Mouse (Mus musculus) hindbrain, embryonic 16.5 days (tissue): Measurements from ENCODE around the gene Kif1a. TPM values are rescaled to one million over a fixed set of nuclear protein-coding genes. Genes with fewer than 3 reads are reported as not detected.
"Not testable (repeated sequence)": the region's sequence is repeated elsewhere in the genome, so short reads cannot be mapped to it uniquely, and the experiment has no call there.

Source experiments
- ATAC-seq: fragments of 200-750 bp; cut with Nextera tagmentation; 2 replicates; pipeline ENCODE4 v1.8.0; 2017; ENCODE audit warnings: moderate TSS enrichment, moderate library complexity
- H3K27ac ChIP-seq: fragments of 300-500 bp; sonication (generic); 2 replicates; pipeline ENCODE4 v1.5.1; 2014; ENCODE audit warnings: low read depth, mild to moderate bottlenecking, control low read depth, low read length, moderate library complexity
- H3K27me3 ChIP-seq: fragments of 300-500 bp; sonication (generic); replicated peaks from 2 replicates; pipeline ENCODE4 v1.6.1; 2014; ENCODE audit warnings: low read length; ENCODE audit not compliant: control insufficient read depth, insufficient read depth
- H3K36me3 ChIP-seq: fragments of 300-500 bp; sonication (generic); 2 replicates; pipeline ENCODE4 v1.6.1; 2014; ENCODE audit warnings: mild to moderate bottlenecking, low read length, moderate library complexity, mixed read lengths; ENCODE audit not compliant: control insufficient read depth, insufficient read depth
- H3K4me1 ChIP-seq: fragments of 300-500 bp; sonication (generic); 2 replicates; pipeline ENCODE4 v1.6.1; 2014; ENCODE audit warnings: low read depth, low read length; ENCODE audit not compliant: control insufficient read depth, insufficient read depth
- H3K4me2 ChIP-seq: fragments of 300-500 bp; sonication (generic); 2 replicates; pipeline ENCODE4 v1.6.1; 2014; ENCODE audit warnings: mild to moderate bottlenecking, low read length, control low read depth, moderate library complexity
- H3K4me3 ChIP-seq: fragments of 300-500 bp; sonication (generic); 2 replicates; pipeline ENCODE4 v1.5.1; 2014; ENCODE audit warnings: mild to moderate bottlenecking, low read length, control low read depth, moderate library complexity
- H3K9ac ChIP-seq: fragments of 300-500 bp; sonication (generic); 2 replicates; pipeline ENCODE4 v1.6.1; 2014; ENCODE audit warnings: low read depth, mild to moderate bottlenecking, control low read depth, low read length, moderate library complexity
- H3K9me3 ChIP-seq: fragments of 300-500 bp; sonication (generic); 2 replicates; pipeline ENCODE4 v1.6.1; 2014; ENCODE audit warnings: mild to moderate bottlenecking, low read length, moderate library complexity; ENCODE audit not compliant: control insufficient read depth
- WGBS: fragments of 180-500 bp; shearing (Covaris S2); extraction: QIAGEN DNeasy Blood & Tissue Kit; methylation state at CpG from one replicate; pipeline ENCODE4 v1.1.7; 2014; 5-methylcytosine and 5-hydroxymethylcytosine counted together
- polyA plus RNA-seq: library from polyadenylated mRNA; unstranded; fragments of >200 nt; fragmentation: Nextera tagmentation; extraction: Ambion mirVana; gene quantifications from 2 replicates; pipeline ENCODE4 v1.2.1, GENCODE M21; 2015

The Kif1a gene
- polyA plus RNA-seq, 1 experiment from 2014 or later, result 573 TPM

- Histone ChIP-seq H3K27ac (no peak overlapping the region), H3K9me3 (no peaks in the 10 kb centered on the region), H3K4me1 (no peaks in the 10 kb centered on the region), H3K27me3 (no peaks in the 10 kb centered on the region), H3K4me2 (no peak overlapping the region), H3K36me3 (no peaks in the 10 kb centered on the region), H3K9ac (no peak overlapping the region), H3K4me3 (no peak overlapping the region)
- ATAC-seq, result no peak
- 89% methylated on average over 7 of the region's 7 CpGs for WGBS
Measured at GRCm38 (mm10) chr1:92971879-92972795, 129.6 kb downstream of the Kif1a start.

- not testable (repeated sequence) for H3K9me3 ChIP-seq, H3K4me3 ChIP-seq, H3K27ac ChIP-seq, H3K4me2 ChIP-seq, H3K27me3 ChIP-seq, ATAC-seq, H3K9ac ChIP-seq, H3K4me1 ChIP-seq, H3K36me3 ChIP-seq
- 91% methylated on average over 6 of the region's 6 CpGs for WGBS
Measured at GRCm38 (mm10) chr1:92970791-92971190, 131.0 kb downstream of the Kif1a start.

Other genes starting within 250 kb of the Kif1a start
- 0.50 and 0.55 TPM in 2 replicates for gene Ankmy1, start 199.0 kb downstream of the Kif1a start, polyA plus RNA-seq
- 15.5 and 17.3 TPM in 2 replicates for gene Dusp28, start 195.0 kb downstream of the Kif1a start, polyA plus RNA-seq
- 16.8 and 29.0 TPM in 2 replicates for gene Rnpepl1, start 191.2 kb downstream of the Kif1a start, polyA plus RNA-seq
- gene Capn10, start 167.6 kb downstream of the Kif1a start, polyA plus RNA-seq, result 60.6 and 60.7 TPM in 2 replicates
- 0.55 and 1.1 TPM in 2 replicates for gene Gpr35, start 151.1 kb downstream of the Kif1a start, polyA plus RNA-seq
- gene Aqp12, start 95.6 kb downstream of the Kif1a start, polyA plus RNA-seq, result not detected in 2 replicates
- gene Agxt, start 33.3 kb upstream of the Kif1a start, polyA plus RNA-seq, result not detected in 2 replicates
- 0.40 and 0.54 TPM in 2 replicates for gene 2310007B03Rik, start 59.0 kb upstream of the Kif1a start, polyA plus RNA-seq
- 0.43 and 0.51 TPM in 2 replicates for gene Crocc2, start 66.8 kb upstream of the Kif1a start, polyA plus RNA-seq
- gene Sned1, start 133.9 kb upstream of the Kif1a start, polyA plus RNA-seq, result 12.1 and 12.7 TPM in 2 replicates
- 33.5 and 33.7 TPM in 2 replicates for gene Mterf4, start 204.0 kb upstream of the Kif1a start, polyA plus RNA-seq
- 47.9 and 56.0 TPM in 2 replicates for gene Ppp1r7, start 240.9 kb upstream of the Kif1a start, polyA plus RNA-seq
- 5.2 and 6.4 TPM in 2 replicates for gene Pask, start 241.5 kb upstream of the Kif1a start, polyA plus RNA-seq